Mouse (Mus musculus): ENCODE data around the gene Sugp1. TPM values are rescaled to one million over a fixed set of nuclear protein-coding genes. Genes with fewer than 3 reads are reported as not detected.
A peak's percentile ranks its signal among the peaks of the same experiment; 100 is the strongest.

The Sugp1 gene
- polyA plus RNA-seq, 1 experiment: 11.9 TPM

DNA sequence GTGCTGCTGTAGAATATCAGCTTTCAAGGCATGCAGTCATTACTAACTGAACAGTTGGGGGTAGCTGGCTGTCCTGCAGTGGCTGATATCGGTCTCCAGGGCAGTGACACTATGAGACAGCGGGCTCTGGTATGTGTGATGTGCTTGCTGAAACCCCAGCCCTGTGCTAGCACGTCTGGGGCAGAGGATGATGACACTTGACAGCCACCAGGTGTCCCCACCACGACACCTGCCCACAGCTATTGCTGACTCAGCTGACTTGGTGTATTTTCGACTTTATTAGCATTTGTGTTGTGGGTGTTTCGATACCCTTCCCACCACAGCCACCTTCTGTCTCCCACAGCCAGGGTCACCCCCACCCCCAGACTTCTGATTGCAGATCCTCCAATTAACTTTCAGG is 61.9 kb downstream of the Sugp1 start:
- no peak for DNase-seq
- WGBS: 14% methylated on average over 6 of the region's 6 CpGs
- TF ChIP-seq POLR2A (IDR thresholded peaks at IDR 0.05; ENCODE audit: borderline replicate concordance, extremely low read depth, low read depth, low read length): no peak
- peak; percentile 78 for TF ChIP-seq CTCF (IDR thresholded peaks at IDR 0.05; ENCODE audit: insufficient read depth, low read length)
- Histone ChIP-seq H3K4me1 (ENCODE audit: control insufficient read depth, insufficient read depth, low read length) (no peaks in the 10 kb centered on the region), H3K4me3 (replicated peaks; ENCODE audit: extremely low read depth, low read depth, low read length) (no peak overlapping the region)

DNA sequence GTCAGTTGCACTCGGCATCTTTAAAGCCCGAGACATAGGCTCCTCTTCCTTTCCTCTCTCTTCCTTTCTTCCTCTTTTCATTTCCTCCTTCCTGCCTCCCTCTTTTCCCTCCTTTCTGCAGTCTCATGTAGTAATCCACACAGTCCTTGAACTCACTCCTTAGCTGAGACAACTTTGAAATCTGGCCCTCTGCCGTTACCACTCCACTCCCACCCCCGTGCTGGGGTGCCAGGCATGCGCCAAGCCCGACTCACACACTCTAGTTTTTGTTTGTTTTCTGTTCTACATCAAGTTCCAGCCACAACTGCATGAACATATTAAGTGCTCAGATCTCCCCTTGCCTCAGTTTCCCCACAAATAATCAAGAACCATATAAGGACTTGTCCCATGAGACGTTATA is 62.3 kb downstream of the Sugp1 start:
- H3K4me1 ChIP-seq (ENCODE audit: control insufficient read depth, insufficient read depth, low read length): no peaks in the 10 kb centered on the region
- no peak for DNase-seq
- WGBS: 58% methylated on average over 7 of the region's 7 CpGs
- no peak overlapping the region for H3K4me3 ChIP-seq (replicated peaks; ENCODE audit: extremely low read depth, low read depth, low read length)
- TF ChIP-seq POLR2A (IDR thresholded peaks at IDR 0.05; ENCODE audit: borderline replicate concordance, extremely low read depth, low read depth, low read length) (no peak), CTCF (IDR thresholded peaks at IDR 0.05; ENCODE audit: insufficient read depth, low read length) (no peak)

DNA sequence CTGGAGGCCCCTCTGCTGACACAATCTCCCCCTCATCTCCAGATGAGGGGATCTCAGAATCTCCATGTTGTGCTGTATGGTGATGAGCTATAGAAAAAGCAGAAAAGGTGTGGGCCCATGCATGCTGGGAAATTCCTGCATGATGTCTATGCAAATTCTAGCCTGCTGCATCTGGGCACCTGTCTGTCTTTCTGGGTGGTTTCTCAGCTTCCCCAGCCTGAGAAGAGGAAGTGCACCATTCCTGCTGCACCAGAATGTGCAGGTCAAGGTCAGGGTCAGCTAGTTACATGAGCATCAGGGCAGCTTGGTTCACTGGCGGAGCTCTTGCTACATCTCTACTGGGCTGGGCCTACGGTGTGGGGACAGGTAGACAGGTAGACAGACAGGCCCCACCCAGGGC is 67.8 kb downstream of the Sugp1 start:
- 75% methylated on average over 2 of the region's 2 CpGs for WGBS
- Histone ChIP-seq H3K4me3 (replicated peaks; ENCODE audit: extremely low read depth, low read depth, low read length) (no peak overlapping the region), H3K4me1 (ENCODE audit: control insufficient read depth, insufficient read depth, low read length) (no peaks in the 10 kb centered on the region)
- TF ChIP-seq CTCF (IDR thresholded peaks at IDR 0.05; ENCODE audit: insufficient read depth, low read length) (no peak), POLR2A (IDR thresholded peaks at IDR 0.05; ENCODE audit: borderline replicate concordance, extremely low read depth, low read depth, low read length) (no peak)
- DNase-seq: no peak

DNA sequence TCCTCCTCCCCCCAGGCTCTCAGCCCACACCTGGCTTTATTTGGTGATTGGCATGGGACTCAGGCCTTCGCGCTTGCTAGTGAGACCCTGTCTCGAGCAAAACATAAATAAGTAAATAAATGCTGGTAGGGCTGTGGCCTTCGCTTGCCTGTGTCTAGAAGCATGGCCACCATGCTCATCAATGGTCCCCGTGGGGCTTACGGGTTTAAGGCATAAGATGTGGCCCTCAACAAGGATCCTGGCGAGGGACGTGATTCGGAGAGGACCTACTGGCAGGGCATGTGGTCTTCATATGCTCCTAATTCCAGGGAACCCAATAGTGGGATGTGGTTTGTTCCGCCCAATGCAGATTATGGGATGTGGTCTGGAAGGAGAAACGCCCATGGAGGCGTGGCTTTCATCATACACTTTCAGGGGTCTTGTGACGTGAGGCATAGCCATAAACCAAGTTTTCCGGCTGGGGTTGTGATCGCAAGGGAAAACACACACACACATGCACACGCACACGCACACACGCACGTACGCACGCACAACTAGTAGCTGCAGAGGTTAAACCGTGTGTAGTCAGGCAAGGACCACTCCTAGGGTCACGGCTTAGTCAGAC is 68.7 kb downstream of the Sugp1 start:
- TF ChIP-seq CTCF (IDR thresholded peaks at IDR 0.05; ENCODE audit: insufficient read depth, low read length): no peak
- no peak for TF ChIP-seq POLR2A (IDR thresholded peaks at IDR 0.05; ENCODE audit: borderline replicate concordance, extremely low read depth, low read depth, low read length)
- WGBS: 49% methylated on average over 23 of the region's 23 CpGs
- Histone ChIP-seq H3K4me1 (ENCODE audit: control insufficient read depth, insufficient read depth, low read length) (no peaks in the 10 kb centered on the region), H3K4me3 (replicated peaks; ENCODE audit: extremely low read depth, low read depth, low read length) (no peak overlapping the region)
- DNase-seq: no peak

DNA sequence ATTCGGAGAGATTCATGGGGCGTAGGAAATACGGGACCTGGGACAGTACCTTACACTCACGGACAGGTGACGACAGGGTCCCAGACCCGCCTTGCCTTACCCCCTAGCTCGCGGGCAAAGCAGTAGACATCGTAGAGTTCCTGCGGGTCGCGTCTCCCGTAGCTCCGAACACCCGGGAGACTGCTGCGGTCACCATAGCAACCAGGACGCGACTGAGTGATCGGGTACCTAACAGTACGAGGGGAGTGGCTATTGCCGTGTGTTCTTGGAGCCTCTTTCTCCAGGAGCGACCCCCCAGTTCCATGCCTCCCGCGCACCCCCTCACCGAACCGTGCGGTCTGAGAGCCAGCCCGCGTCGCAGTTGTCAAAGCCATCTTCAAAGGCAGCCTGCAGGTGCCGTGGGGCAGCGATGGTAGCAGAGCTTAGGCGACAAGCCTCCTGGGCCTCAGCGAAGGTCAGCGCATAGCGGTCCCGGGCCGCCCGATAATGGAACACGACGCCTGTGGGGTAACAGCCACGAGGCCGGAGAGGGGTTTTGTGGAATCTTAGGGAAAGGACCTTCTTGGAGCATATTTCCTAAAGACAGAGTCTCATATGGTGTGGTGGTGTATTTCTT is 69.9 kb downstream of the Sugp1 start:
- DNase-seq: no peak

DNA sequence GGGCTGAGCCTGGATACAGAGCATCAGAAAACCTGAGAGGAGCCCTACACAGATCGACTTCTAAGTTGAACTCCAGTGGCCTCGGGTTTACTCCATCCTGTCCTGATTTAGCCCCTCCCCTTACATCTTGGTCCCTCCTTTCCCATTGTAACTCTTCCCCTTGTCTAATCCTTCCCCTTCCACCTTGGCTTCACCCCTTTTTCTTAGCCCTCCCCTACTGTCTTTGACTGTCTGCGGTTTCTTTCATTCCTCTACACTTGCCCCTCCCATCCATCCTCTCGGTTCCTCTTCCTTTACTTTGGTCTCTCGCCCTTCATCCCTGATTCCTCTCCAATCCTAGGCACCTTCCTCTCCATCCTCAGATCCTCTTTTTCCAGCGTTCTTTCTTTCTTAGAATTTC is 71.9 kb downstream of the Sugp1 start:
- H3K4me3 ChIP-seq (replicated peaks; ENCODE audit: extremely low read depth, low read depth, low read length): no peak overlapping the region
- no peaks in the 10 kb centered on the region for H3K4me1 ChIP-seq (ENCODE audit: control insufficient read depth, insufficient read depth, low read length)
- 20% methylated on average over 6 of the region's 6 CpGs for WGBS
- TF ChIP-seq CTCF (IDR thresholded peaks at IDR 0.05; ENCODE audit: insufficient read depth, low read length) (no peak), POLR2A (IDR thresholded peaks at IDR 0.05; ENCODE audit: borderline replicate concordance, extremely low read depth, low read depth, low read length) (no peak)
- DNase-seq: no peak

More for the DNA sequence above, 69.9 kb downstream of the Sugp1 start:
- Histone ChIP-seq H3K4me1 (ENCODE audit: control insufficient read depth, insufficient read depth, low read length) (no peaks in the 10 kb centered on the region), H3K4me3 (replicated peaks; ENCODE audit: extremely low read depth, low read depth, low read length) (no peak overlapping the region)
- TF ChIP-seq POLR2A (IDR thresholded peaks at IDR 0.05; ENCODE audit: borderline replicate concordance, extremely low read depth, low read depth, low read length) (no peak), CTCF (IDR thresholded peaks at IDR 0.05; ENCODE audit: insufficient read depth, low read length) (no peak)
- WGBS: 8% methylated on average over 43 of the region's 43 CpGs

DNA sequence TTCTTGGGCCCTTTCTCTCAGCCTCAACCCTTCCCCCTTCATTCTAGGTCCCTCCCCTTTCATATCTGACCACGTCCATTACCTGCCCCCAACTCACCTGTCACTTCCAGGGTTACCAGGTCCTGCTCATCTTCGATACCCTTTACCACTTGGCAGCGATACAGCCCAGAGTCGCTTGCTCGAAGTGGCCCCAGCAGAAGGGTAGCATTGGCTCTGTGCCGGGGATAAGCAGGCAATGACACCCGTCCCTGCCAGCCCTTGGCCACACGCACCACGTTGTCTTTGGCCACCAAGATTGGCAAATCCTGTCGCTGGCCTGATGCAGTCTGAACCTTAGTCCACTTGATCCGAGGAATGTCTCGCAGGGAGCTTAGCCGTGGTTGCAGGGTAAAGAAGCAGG is 72.3 kb downstream of the Sugp1 start:
- 63% methylated on average over 13 of the region's 13 CpGs for whole genome bisulfite sequencing
- Histone ChIP-seq H3K4me3 (replicated peaks; ENCODE audit: extremely low read depth, low read depth, low read length) (no peak overlapping the region), H3K4me1 (ENCODE audit: control insufficient read depth, insufficient read depth, low read length) (no peaks in the 10 kb centered on the region)
- DNase-seq: no peak
- TF ChIP-seq CTCF (IDR thresholded peaks at IDR 0.05; ENCODE audit: insufficient read depth, low read length): no peak

DNA sequence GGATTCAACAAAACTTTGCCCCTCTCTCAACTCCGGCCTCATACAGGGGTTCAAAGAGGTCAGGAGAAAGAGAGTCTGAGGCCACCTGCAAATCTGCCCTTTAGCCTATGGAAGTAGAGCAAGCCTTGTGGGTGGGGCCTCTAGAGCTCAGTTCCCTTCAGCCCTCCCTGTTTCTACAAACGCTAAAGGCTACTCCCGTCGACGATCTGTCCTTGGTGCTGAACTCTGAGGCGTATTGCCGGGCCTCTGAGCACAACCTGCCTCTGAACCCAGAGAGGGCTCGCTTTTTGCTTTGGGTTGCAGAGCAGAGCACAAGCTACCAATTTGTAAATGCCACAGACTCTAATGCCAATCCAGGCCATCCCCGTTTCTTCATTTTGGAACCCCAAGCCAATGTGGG is 75.0 kb downstream of the Sugp1 start:
- TF ChIP-seq POLR2A (IDR thresholded peaks at IDR 0.05; ENCODE audit: borderline replicate concordance, extremely low read depth, low read depth, low read length) (no peak), CTCF (IDR thresholded peaks at IDR 0.05; ENCODE audit: insufficient read depth, low read length) (no peak)
- Histone ChIP-seq H3K4me3 (replicated peaks; ENCODE audit: extremely low read depth, low read depth, low read length) (no peak overlapping the region), H3K4me1 (ENCODE audit: control insufficient read depth, insufficient read depth, low read length) (no peaks in the 10 kb centered on the region)
- WGBS: 8% methylated on average over 9 of the region's 9 CpGs
- DNase-seq: no peak

DNA sequence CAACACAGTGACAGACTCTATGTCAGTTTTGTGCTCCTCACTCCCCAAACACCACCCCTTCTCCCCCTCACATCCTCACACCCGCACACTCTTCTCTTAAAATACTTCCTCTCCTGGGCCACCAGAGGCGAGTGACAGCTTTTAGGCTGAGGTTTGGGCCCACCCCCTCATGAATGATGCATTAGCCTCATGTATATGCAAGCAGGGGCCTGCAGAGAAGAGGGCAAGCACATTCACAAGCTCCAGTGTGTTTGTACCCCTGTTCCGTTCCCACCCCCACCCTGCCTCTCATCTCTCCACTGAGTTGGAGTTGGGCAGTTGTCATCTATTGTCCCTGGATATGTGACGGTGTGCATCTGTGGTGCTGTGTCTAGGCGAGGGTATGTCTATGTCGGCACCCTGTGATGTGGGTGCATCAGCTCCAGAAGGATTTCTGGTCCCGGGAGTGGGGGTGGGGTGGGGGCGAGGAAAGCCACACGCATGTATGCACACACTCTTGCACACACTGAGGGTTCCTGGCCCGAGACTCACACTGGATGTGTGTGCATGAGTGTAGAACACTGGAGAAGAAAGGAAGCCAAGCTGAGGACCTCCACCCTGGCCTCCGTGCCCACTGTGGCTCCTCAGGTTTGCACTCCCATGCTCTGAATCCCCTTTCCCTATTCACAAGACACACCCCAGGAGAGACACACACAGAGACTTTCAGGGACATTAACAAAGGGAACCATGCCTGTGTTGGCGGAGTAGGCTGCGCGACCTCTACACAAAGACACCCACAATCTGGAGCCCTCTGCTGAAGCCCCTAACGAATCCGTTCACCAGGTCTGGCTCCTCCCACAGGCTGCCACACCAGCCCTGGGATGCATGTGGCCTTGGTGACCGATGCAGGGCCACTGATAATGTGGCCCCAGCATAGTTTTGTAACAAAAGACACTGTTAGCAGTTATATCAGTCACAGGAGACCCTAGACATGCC is 76.4 kb downstream of the Sugp1 start:
- no peak for TF ChIP-seq CTCF (IDR thresholded peaks at IDR 0.05; ENCODE audit: insufficient read depth, low read length)
- TF ChIP-seq POLR2A (IDR thresholded peaks at IDR 0.05; ENCODE audit: borderline replicate concordance, extremely low read depth, low read depth, low read length): no peak
- no peak overlapping the region for H3K4me3 ChIP-seq (replicated peaks; ENCODE audit: extremely low read depth, low read depth, low read length)
- no peak for DNase-seq
- no peaks in the 10 kb centered on the region for H3K4me1 ChIP-seq (ENCODE audit: control insufficient read depth, insufficient read depth, low read length)
- 17% methylated on average over 17 of the region's 17 CpGs for WGBS
